Mouse (Mus musculus) small intestine, adult 2 months (tissue): ENCODE results near the gene Eml4.

ENCODE experiments used
- CTCF ChIP-seq: fragments of 200-500 bp; IDR thresholded peaks from 2 replicates; pipeline ENCODE4 v1.5.1; 2012; ENCODE audit warnings: low read depth, mild to moderate bottlenecking, control low read depth, inconsistent platforms, low read length, moderate library complexity, mixed read lengths; ENCODE audit not compliant: insufficient replicate concordance, insufficient read length; ENCODE audit errors: extremely low read depth
- POLR2A ChIP-seq: fragments of 200-500 bp; IDR thresholded peaks from 2 replicates; pipeline ENCODE4 v1.6.1; 2012; ENCODE audit warnings: low read depth, mild to moderate bottlenecking, control low read depth, inconsistent platforms, low read length, moderate library complexity

- TF ChIP-seq POLR2A (no peak), CTCF (no peak)
Measured at GRCm38 (mm10) chr17:83465969-83466368, 115.2 kb downstream of the Eml4 start.
